Mouse (Mus musculus): ENCODE results near the gene 6030458C11Rik. TPM values are rescaled to one million over a fixed set of nuclear protein-coding genes. Genes with fewer than 3 reads are reported as not detected.

6030458C11Rik gene
- total RNA-seq (2017) = 21.8 and 22.3 TPM in 2 replicates

GRCm38 (mm10) chr15:12824197-12824952, at the start of gene 6030458C11Rik, which contains the start of gene Drosha:
Gene 6030458C11Rik (minus strand): TSS chr15:12824649.
Gene Drosha (plus strand): TSS chr15:12824815.
- ATAC-seq (replicated peaks; ENCODE audit: low read depth, poor library complexity, severe bottlenecking) = peak; percentile 98

- peak; percentile 80 for ATAC-seq (replicated peaks; ENCODE audit: low read depth, poor library complexity, severe bottlenecking)
These were observed 42.8 kb upstream of the 6030458C11Rik start for GRCm38 (mm10) chr15:12867269-12867668.

DNA sequence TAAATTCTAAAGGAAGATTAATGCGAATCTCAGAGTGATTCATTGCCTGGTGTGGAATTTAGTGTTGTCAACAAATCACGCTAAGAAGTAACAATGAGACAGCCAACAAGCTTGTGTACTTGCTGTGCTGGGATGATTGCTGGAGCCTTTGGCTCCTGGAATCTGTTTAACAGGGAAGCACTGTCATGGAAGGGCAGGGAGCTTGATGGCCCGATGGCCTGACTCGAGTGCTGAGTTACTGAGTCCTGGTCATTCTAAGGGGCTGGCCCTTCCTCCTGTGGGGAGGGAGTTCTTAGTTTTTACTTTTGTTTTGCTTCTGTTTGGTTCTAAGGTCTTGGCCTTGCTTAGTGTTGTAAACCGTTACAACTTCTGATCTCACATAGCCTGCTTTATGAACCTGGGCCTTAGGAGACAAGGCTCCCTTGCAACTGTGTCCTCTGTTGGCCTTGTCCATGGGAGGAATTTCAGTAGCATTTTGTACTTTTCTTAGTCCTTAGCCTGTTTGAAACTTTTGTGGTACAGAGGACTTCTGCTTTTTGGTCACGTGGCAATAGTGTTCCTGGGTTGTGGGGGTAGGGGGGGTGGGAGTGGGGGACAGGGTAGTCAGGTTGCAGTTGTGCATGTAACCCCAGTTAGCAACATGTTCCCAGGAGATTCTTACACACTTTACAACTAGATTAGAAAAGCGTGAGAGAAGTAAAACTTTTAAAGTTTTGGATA, 41.3 kb upstream of the 6030458C11Rik start:
- ATAC-seq (replicated peaks; ENCODE audit: low read depth, poor library complexity, severe bottlenecking) = peak; percentile 53

DNA sequence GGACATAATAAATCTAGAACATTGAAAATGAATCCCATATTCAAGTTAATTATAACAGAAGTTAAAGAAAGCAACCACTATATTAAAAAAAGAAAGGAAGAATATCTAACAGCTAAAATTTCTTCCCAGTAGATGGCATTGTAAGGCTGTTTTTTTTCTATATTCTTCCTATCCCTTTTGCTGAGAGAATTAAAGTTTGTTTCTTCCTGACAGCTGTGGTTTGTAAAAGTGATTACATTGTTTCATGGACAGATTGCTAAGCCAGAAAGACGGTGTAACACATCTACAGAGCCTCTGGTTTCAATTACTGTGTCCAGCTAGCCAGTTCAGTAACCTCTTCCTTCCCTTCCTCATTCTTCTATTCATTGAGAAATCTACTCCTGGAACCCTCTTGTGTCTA, 39.2 kb upstream of the 6030458C11Rik start:
- ATAC-seq (replicated peaks; ENCODE audit: low read depth, poor library complexity, severe bottlenecking) = 0 out of 2 replicates have a peak, but pooled peaks have one; percentile 7

GRCm38 (mm10) chr15:12862061-12862460, 37.6 kb upstream of the 6030458C11Rik start:
- no peak for ATAC-seq (replicated peaks; ENCODE audit: low read depth, poor library complexity, severe bottlenecking)

- no peak for ATAC-seq (replicated peaks; ENCODE audit: low read depth, poor library complexity, severe bottlenecking)
These were observed 34.2 kb upstream of the 6030458C11Rik start for GRCm38 (mm10) chr15:12858645-12859044.

DNA sequence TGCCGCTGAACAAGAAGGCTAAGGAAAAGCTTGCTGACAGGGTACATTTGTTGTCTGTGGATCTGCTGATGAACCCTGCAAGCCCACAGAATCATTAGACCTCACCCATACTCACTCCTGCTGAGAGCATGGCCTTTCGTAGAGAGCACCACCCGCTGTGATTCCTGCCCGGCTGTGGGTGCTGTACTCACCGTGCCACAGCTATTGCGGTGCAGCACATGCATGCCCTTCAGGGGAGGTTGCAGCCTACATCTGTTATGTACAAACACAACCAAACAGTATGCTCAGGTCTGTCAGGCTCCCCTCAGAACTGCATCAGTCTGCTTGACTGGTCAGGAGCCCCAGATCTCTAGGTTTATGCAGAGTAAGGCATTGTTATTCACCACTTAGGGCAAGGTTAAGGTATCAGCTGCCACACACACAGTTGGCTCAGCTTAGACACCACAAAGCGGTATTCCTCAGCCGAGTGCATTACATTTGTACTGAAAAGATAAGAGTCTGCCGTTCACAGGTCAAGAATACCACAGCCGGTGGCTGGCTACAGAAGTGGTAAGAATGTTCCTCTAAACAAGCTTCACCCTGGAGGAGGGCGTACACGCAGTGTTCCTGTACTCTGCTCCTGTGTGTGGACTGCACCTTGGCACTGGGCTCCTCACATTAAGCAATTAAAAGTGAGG, 33.5 kb upstream of the 6030458C11Rik start:
- ATAC-seq (replicated peaks; ENCODE audit: low read depth, poor library complexity, severe bottlenecking) = peak; percentile 92

- ATAC-seq (replicated peaks; ENCODE audit: low read depth, poor library complexity, severe bottlenecking) = no peak
These were observed 32.3 kb upstream of the 6030458C11Rik start for GRCm38 (mm10) chr15:12856780-12857179.

- no peak for ATAC-seq (replicated peaks; ENCODE audit: low read depth, poor library complexity, severe bottlenecking)
These were observed 29.0 kb upstream of the 6030458C11Rik start for GRCm38 (mm10) chr15:12853471-12853870.

DNA sequence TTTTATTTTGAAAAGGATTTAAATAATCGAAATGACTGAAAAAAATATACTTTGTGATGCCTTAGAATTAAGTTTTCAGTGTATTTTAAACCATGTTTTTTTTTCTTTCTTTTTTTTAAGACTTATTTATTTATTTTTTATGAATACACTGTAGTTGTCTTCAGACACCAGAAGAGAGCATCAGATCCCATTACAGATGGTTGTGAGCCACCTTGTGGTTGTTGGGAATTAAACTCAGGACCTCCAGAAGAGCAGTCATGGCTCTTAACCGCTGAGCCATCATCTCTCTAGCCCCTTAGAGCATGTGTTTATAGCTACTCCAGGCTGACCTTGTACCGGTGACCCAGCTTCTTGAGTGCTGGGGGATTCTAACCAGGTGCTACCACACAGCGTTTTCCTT, 24.9 kb upstream of the 6030458C11Rik start:
- ATAC-seq (replicated peaks; ENCODE audit: low read depth, poor library complexity, severe bottlenecking) = no peak

GRCm38 (mm10) chr15:12848196-12848975, 23.9 kb upstream of the 6030458C11Rik start:
- no peak for ATAC-seq (replicated peaks; ENCODE audit: low read depth, poor library complexity, severe bottlenecking)

GRCm38 (mm10) chr15:12842833-12843232, 18.4 kb upstream of the 6030458C11Rik start:
- ATAC-seq (replicated peaks; ENCODE audit: low read depth, poor library complexity, severe bottlenecking) = no peak

DNA sequence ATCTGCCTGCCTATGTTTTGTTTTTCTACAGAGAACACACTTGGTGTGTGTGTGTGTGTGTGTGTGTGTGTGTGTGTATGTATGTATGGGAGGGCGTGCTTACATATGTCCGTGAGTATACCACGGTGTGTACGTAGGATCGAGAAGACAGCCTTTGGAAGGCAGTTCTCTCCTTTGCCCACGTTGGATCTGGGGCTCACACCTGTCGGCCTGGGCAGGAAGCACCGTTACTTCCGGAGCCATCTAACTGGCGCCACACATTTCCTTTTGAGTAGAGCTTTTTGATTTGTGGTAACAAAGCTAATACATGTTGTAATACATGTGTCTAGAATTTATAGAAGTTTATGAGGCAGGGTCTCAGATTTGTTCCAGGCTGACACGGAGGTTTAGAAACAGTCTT, 16.3 kb upstream of the 6030458C11Rik start:
- 0 out of 2 replicates have a peak, but pooled peaks have one; percentile 29 for ATAC-seq (replicated peaks; ENCODE audit: low read depth, poor library complexity, severe bottlenecking)

DNA sequence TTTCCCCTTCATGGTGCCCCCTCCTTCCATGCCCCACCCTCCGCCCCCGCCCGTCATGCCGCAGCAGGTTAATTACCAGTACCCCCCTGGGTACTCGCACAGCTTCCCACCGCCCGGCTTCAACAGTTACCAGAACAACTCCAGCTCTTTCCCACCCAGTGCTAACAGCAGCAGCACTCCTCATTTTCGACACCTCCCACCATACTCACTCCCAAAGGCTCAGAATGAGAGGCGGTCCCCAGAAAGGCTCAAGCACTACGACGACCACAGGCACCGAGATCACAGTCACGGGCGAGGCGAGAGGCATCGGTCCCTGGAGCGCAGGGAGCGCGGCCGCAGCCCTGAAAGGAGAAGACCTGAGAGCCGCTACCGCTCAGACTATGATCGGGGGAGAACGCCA, 9.8 kb upstream of the 6030458C11Rik start:
- no peak for ATAC-seq (replicated peaks; ENCODE audit: low read depth, poor library complexity, severe bottlenecking)

DNA sequence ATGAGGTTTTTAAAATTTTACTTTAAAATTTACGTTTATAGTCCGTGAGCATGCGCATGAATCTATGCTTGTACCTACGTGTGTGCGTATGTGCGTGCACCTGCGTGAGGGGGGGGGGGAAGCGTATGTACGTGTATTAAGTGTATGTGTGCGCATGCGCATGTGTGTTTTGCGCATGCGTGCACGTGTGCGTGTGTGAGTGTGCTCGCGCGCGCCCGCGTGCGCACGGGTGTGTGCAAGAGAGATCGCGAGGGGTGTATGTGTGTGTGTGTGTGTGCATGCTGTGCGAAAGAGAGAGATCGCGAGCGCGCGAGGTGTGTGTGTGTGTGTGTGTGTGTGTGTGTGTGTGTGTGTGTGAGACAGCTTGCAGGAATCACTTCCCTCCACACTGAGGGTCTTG, 8.9 kb upstream of the 6030458C11Rik start:
- no peak for ATAC-seq (replicated peaks; ENCODE audit: low read depth, poor library complexity, severe bottlenecking)

GRCm38 (mm10) chr15:12832599-12832998, 8.2 kb upstream of the 6030458C11Rik start:
- no peak for ATAC-seq (replicated peaks; ENCODE audit: low read depth, poor library complexity, severe bottlenecking)

DNA sequence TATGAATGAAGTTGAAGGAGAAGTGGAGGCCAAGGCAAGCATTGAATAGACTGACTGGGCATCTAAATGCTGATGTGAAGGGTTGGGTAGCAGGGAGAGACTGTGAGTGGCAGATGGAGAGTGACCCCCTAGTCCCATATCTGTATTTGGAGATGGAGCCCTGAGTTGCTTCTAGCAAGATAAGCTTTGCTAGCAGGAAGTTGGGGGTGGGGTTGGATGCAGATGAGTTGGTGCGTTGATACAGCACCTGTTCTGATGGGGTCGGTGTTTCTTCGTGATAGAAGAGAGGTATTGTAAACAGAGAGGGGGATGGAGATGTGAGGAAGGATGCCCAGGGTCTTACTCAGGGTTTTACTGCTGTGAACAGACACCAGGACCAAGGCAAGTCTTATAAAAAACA, 5.4 kb upstream of the 6030458C11Rik start:
- no peak for ATAC-seq (replicated peaks; ENCODE audit: low read depth, poor library complexity, severe bottlenecking)

DNA sequence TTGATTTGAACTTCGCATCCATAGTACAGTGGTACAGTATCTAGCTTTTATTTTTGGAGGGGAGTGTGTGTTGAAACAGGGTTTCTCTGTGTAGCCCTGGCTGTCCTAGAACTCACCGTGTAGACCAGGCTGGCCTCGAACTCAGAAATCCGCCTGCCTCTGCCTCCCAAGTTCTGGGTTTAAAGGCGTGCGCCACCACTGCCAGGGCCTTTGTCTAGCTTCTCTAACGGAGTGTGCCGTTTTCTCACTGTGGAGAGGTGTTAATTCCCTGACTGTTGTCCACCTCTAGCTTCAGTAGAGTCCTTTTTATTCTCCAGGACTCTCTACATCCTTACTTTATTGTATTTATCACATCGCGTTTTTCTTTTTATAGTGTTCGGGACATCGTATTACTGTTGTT, 959 bp upstream of the 6030458C11Rik start:
- no peak for ATAC-seq (replicated peaks; ENCODE audit: low read depth, poor library complexity, severe bottlenecking)

GRCm38 (mm10) chr15:12824965-12825364, 516 bp upstream of the 6030458C11Rik start:
- ATAC-seq (replicated peaks; ENCODE audit: low read depth, poor library complexity, severe bottlenecking) = peak; percentile 37
